Mouse (Mus musculus) cerebellum, postnatal 36 days (tissue): Measurements from ENCODE around the gene Pnpla2.

Source experiments
- DNase-seq, 2 experiments: peaks; one replicate each; pipeline ENCODE4 v3.0.0; 2021 to 2022; ENCODE audit warnings: mixed read lengths in 2 of 2

Pnpla2 gene

DNA sequence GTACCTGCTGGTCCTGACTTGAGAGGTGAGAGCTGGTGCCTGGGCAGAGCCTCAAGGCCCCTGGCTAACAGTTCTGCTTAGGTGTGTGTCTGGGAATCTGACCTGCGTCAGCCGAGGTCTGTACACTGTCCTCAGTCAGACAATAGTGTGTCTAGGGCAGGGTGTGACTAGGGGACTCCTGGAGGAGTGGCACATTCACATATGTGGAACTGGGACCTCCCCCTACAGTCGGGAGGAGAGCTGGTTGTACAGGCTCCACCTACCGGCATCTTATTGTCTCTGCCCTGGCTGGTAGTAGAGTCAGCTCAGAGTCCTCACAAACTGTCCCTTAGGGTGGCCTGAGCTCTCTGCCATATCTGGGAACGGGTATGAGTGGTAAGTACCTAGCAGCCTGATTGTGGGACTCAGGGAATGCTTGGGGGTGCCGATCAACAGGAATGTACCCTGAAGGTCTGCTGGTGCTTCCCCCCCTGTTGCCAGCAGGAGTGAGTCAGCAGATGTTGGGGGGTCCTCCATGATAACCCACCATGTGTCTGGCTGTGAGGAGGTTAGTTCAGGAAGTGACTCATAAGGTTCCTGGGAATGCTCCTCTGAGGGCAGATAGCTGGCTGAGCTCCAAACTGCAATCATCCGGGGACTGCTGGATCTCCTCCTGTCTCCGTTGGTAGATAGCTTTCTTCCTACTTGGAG lies 13.7 kb downstream of the Pnpla2 start:
- peak; percentile 49 to 50 for DNase-seq

GRCm38 (mm10) chr7:141469352-141469751 lies 14.4 kb downstream of the Pnpla2 start:
- DNase-seq, result no peak

DNA sequence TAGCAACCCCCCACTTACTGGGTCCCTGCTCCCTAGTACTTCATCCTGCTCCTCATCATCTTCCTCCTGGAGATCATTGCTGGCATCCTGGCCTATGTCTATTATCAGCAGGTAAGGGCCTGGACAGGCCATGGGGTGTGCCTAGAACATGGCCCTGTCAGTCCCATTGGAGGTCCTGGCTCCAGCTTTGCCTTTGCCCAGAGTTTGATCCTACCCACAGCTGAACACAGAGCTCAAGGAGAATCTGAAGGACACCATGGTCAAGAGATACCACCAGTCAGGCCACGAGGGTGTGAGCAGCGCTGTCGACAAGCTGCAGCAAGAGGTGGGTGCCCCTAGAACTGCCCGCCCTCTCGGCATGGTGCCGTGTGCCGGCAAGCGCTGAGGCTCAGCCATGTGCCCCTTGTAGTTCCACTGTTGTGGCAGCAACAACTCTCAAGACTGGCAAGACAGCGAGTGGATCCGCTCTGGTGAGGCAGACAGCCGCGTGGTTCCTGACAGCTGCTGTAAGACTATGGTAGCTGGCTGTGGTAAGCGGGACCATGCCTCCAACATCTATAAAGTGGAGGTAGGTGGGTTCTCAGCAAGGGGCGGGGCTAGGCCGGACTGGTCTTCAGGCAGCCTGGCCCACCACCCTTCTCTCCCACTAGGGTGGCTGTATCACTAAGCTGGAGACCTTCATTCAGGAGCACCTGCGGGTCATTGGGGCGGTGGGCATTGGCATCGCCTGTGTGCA lies 15.1 kb downstream of the Pnpla2 start:
- DNase-seq, result no peak

DNA sequence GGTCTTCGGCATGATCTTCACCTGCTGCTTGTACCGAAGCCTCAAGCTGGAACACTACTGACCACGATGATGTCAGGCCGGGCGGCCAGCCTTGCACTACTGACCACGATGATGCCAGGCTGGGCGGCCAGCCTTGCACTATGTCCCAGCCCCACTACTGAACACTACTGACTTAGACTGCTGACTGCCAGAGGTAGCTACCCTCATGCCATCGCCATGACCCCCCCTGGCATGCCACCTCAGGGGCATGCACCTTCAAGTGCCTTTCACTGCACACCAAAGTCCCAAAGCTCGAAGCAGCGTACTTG lies 15.6 kb downstream of the Pnpla2 start:
- no peak for DNase-seq

GRCm38 (mm10) chr7:141471236-141471635 lies 16.2 kb downstream of the Pnpla2 start:
- no peak for DNase-seq

DNA sequence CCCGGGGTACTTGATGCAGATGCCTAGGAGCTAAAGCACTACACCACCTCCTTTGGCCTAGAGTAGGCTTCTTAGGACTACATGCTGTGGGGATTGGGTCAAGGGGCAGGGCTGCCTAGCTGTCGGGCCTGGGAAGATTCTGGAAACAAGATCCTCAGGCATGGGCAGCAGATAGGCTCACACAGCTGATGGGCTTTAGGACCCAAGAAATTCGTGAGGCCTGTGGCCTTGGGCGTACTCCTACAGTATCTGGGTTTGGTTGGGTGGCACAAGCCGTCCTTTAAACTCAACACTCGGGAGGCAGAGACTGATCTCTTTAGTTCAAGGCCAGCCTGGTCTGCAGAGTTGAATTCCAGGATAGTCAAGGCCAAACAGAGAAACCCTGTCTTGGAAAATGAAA lies 17.2 kb downstream of the Pnpla2 start:
- no peak for DNase-seq

DNA sequence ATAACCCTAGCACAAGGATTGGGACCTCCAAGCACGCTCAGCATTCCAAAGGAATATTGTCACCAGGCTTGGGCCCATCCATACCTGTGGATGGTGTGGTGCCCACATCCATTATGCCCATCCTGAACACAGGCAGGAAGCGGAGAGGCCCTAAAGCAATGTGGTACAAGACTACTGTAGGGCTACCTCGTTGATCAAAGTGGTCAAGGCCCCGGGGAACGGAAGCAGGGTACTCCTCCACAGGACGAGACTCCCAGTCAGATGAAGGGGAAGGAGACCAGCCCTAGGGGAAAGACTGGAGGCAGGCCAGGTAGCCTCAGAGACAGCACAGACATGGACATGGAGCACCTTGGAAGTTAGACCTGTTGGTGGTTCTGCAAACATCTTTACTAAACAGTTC lies 17.8 kb downstream of the Pnpla2 start:
- DNase-seq, result no peak

GRCm38 (mm10) chr7:141474160-141474559 lies 19.2 kb downstream of the Pnpla2 start:
- DNase-seq, result peak in 1 of 2 experiments; percentile 1

DNA sequence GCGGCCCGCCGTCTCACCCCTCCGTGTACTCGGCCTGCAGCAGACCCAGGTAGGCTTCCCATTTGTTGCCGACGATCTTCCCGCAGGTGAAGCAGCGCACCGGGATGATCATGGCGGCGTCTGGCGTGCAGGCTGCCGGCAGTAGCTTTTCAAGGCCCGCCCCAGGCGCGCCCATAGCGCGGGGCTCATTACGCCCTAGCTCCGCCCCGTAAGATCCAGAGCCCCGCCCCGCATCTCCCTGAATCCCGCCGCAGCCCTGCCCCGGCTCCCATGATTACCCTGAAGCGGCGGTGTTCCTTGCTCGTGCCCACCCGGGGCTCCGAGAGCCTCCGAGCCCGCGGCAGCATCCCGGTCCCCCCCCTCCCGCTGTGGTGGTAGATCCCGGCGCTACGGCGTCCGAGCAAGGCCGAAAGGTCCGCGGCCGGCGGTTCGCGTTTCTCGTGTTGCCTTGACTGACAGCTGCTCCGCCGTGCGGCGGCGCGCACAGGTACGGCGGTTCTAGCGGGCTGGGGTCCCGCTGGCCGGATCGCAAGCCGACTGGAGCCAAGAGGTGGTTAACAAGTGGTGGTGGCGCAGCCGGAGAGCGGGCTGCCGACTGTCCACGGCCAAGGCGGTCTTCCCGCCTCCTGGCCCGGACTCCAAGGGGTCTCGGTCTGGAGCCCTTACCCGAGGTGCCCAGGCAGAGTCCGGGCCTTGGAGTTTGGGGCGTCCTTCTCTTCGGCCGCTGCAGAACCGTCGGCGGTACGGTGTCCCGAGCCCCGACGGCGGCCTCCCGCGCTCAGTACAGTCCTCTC lies 20.2 kb downstream of the Pnpla2 start, which contains the start of the genes Polr2l and Tspan4:
Gene Polr2l (minus strand): TSS at position 122 of the 794 bp plus-strand sequence.
Gene Tspan4 (plus strand): TSS at position 230 of the 794 bp plus-strand sequence.
- peak; percentile 86 to 89 for DNase-seq

- no peak for DNase-seq
Measured at GRCm38 (mm10) chr7:141475805-141476158, 20.8 kb downstream of the Pnpla2 start.

- DNase-seq, result no peak
Measured at GRCm38 (mm10) chr7:141476226-141476980, 21.4 kb downstream of the Pnpla2 start.

GRCm38 (mm10) chr7:141476981-141477370 lies 22.0 kb downstream of the Pnpla2 start:
- no peak for DNase-seq

- no peak for DNase-seq
Measured at GRCm38 (mm10) chr7:141477578-141478269, 22.7 kb downstream of the Pnpla2 start.

DNA sequence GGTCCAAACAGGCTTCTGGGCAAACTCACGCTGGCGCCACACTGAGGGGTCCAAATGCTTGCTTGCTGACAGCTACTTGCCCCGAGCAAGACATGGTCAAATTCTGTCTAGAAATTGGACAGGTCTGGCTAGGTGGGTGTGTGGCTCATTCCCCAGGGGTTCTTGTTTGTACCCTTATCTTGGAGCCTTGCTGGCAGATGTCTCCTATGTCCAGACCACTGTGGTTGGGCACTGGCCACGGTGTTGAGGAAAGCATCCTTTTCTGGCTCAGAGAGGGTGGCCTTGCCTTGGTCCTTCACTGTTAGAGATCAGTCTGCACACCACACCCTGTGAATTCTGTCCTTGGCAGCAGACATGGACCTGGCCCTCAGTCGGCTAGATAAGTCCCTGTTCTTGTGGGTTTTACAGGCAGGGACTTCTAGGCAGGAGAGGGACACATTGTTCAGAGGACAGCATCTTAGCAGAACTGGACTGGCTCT lies 23.3 kb downstream of the Pnpla2 start:
- no peak for DNase-seq

- peak; percentile 79 to 88 for DNase-seq
Measured at GRCm38 (mm10) chr7:141480842-141481497, 26.0 kb downstream of the Pnpla2 start.

- DNase-seq, result peak; percentile 74 to 82
Measured at GRCm38 (mm10) chr7:141481498-141482401, 26.8 kb downstream of the Pnpla2 start.

- peak in 1 of 2 experiments; percentile 49 for DNase-seq
Measured at GRCm38 (mm10) chr7:141482531-141483024, 27.6 kb downstream of the Pnpla2 start.

DNA sequence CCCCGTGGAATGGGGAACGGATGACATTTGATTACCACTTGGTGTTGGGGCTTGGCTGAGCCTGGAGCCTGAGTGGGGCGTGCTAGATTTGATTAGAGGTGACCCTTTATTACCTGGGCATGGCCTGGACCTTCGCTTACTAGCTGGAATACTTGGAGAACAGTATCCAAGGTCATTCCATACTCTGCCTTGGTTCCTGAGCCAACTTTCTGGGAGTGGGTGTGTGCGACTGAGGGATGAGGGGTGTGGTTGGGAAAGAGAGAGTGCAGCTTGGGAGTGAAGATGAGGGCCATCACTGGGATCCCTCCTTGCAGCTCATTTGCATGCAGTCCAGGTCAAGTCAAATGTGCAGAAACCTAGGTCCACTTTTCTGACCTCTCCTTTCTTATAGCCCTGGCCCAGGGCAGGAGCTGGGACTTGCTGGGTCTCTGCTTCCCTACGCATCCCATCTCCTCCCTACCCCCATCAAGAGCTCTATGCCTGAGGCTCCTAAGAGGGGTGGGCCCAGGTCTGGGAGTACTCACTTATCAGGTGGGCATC lies 28.2 kb downstream of the Pnpla2 start:
- no peak for DNase-seq

GRCm38 (mm10) chr7:141484186-141485120 lies 29.5 kb downstream of the Pnpla2 start:
- DNase-seq, result peak in 1 of 2 experiments; percentile 46
